Mouse (Mus musculus): Measurements from ENCODE around the gene Olfr1154. TPM values are rescaled to one million over a fixed set of nuclear protein-coding genes. Genes with fewer than 3 reads are reported as not detected.

Gene Olfr1154
- polyA plus RNA-seq (2012; rRNA removed): not detected in 2 replicates

GRCm38 (mm10) chr2:87905066-87905465, at the start of gene Olfr1154:
Olfr1154 (minus strand) TSS chr2:87905166.

GRCm38 (mm10) chr2:87953000-87953399, 48.0 kb upstream of the Olfr1154 start, which contains the start of gene Olfr1156:
Olfr1156 (minus strand) TSS chr2:87953100.

GRCm38 (mm10) chr2:87945037-87945436, 40.1 kb upstream of the Olfr1154 start, which contains the start of gene Olfr1155:
Olfr1155 (minus strand) TSS chr2:87945137.

GRCm38 (mm10) chr2:87894662-87895061, 10.3 kb downstream of the Olfr1154 start, which contains the start of gene Olfr1153:
Olfr1153 (plus strand) TSS chr2:87894962.

GRCm38 (mm10) chr2:87866192-87866591, 38.8 kb downstream of the Olfr1154 start, which contains the start of gene Olfr1152:
Olfr1152 (plus strand) TSS chr2:87866492.

GRCm38 (mm10) chr2:87855562-87855961, 49.4 kb downstream of the Olfr1154 start, which contains the start of gene Olfr1151:
Olfr1151 (plus strand) TSS chr2:87855862.

Other genes with a start within 250 kb of the Olfr1154 start
- gene Olfr1134, start 246.7 kb downstream of the Olfr1154 start, polyA plus RNA-seq (2012; rRNA removed): not detected in 2 replicates
- not detected in 2 replicates for gene Olfr1135, start 231.5 kb downstream of the Olfr1154 start, polyA plus RNA-seq (2012; rRNA removed)
- not detected in 2 replicates for gene Olfr1136, start 211.2 kb downstream of the Olfr1154 start, polyA plus RNA-seq (2012; rRNA removed)
- not detected in 2 replicates for gene Olfr1137, start 192.0 kb downstream of the Olfr1154 start, polyA plus RNA-seq (2012; rRNA removed)
- gene Olfr1138, start 165.2 kb downstream of the Olfr1154 start, polyA plus RNA-seq (2012; rRNA removed): not detected in 2 replicates
- not detected in 2 replicates for gene Olfr1140, start 161.4 kb downstream of the Olfr1154 start, polyA plus RNA-seq (2012; rRNA removed)
- gene Olfr1141, start 151.2 kb downstream of the Olfr1154 start, polyA plus RNA-seq (2012; rRNA removed): not detected in 2 replicates
- not detected in 2 replicates for gene Olfr152, start 125.7 kb downstream of the Olfr1154 start, polyA plus RNA-seq (2012; rRNA removed)
- gene Olfr1143, start 104.6 kb downstream of the Olfr1154 start, polyA plus RNA-seq (2012; rRNA removed): not detected in 2 replicates
- not detected in 2 replicates for gene Olfr1145, start 95.3 kb downstream of the Olfr1154 start, polyA plus RNA-seq (2012; rRNA removed)
- gene Olfr1148, start 74.6 kb downstream of the Olfr1154 start, polyA plus RNA-seq (2012; rRNA removed): not detected in 2 replicates
- gene Olfr1150-ps1, start 61.2 kb downstream of the Olfr1154 start, polyA plus RNA-seq (2012; rRNA removed): not detected in 2 replicates
- not detected in 2 replicates for gene Olfr1151, start 49.3 kb downstream of the Olfr1154 start, polyA plus RNA-seq (2012; rRNA removed)
- gene Olfr1152, start 38.7 kb downstream of the Olfr1154 start, polyA plus RNA-seq (2012; rRNA removed): not detected in 2 replicates
- gene Olfr1153, start 10.2 kb downstream of the Olfr1154 start, polyA plus RNA-seq (2012; rRNA removed): not detected in 2 replicates
- gene Olfr1155, start 40.0 kb upstream of the Olfr1154 start, polyA plus RNA-seq (2012; rRNA removed): not detected in 2 replicates
- gene Olfr1156, start 47.9 kb upstream of the Olfr1154 start, polyA plus RNA-seq (2012; rRNA removed): not detected in 2 replicates
- gene Olfr1157, start 63.1 kb upstream of the Olfr1154 start, polyA plus RNA-seq (2012; rRNA removed): not detected in 2 replicates
- gene Olfr74, start 69.5 kb upstream of the Olfr1154 start, polyA plus RNA-seq (2012; rRNA removed): not detected in 2 replicates
- not detected in 2 replicates for gene Olfr1158, start 84.9 kb upstream of the Olfr1154 start, polyA plus RNA-seq (2012; rRNA removed)
- not detected in 2 replicates for gene Olfr1160, start 103.1 kb upstream of the Olfr1154 start, polyA plus RNA-seq (2012; rRNA removed)
- gene Olfr1161, start 117.6 kb upstream of the Olfr1154 start, polyA plus RNA-seq (2012; rRNA removed): not detected in 2 replicates
- not detected in 2 replicates for gene Olfr73, start 132.5 kb upstream of the Olfr1154 start, polyA plus RNA-seq (2012; rRNA removed)
- not detected in 2 replicates for gene Olfr1162, start 146.0 kb upstream of the Olfr1154 start, polyA plus RNA-seq (2012; rRNA removed)
- not detected in 2 replicates for gene Olfr1163, start 166.7 kb upstream of the Olfr1154 start, polyA plus RNA-seq (2012; rRNA removed)
- not detected in 2 replicates for gene Olfr1164, start 188.8 kb upstream of the Olfr1154 start, polyA plus RNA-seq (2012; rRNA removed)
- not detected in 2 replicates for gene Olfr1166, start 223.1 kb upstream of the Olfr1154 start, polyA plus RNA-seq (2012; rRNA removed)